Mouse (Mus musculus): ENCODE results near the gene 2810004N23Rik.
A peak's percentile ranks its signal among the peaks of the same experiment; 100 is the strongest.
"Not testable (repeated sequence)": the region's sequence is repeated elsewhere in the genome, so short reads cannot be mapped to it uniquely, and the experiment has no call there.

2810004N23Rik gene

DNA sequence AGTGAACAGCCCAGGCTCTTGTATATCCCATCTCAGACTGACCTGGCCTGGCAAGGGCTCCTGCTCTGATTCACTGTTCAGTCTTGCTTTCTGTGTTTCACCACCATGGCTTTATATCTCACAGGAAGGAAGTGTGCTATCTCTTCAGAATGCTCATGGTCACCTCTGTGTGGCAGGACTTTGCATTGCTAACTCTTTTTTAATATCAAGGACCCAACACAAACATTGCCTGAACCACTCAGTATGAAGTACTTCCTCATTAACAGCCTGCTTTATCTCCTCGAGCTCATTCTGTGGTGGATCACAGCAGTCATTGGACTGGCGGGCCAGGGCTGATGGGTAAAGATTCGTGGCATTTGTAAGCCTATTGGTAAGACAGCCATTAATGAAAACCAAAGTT lies 3.7 kb upstream of the 2810004N23Rik start:
- no peak for DNase-seq (ENCODE audit: low spot score in 2 of 2)

DNA sequence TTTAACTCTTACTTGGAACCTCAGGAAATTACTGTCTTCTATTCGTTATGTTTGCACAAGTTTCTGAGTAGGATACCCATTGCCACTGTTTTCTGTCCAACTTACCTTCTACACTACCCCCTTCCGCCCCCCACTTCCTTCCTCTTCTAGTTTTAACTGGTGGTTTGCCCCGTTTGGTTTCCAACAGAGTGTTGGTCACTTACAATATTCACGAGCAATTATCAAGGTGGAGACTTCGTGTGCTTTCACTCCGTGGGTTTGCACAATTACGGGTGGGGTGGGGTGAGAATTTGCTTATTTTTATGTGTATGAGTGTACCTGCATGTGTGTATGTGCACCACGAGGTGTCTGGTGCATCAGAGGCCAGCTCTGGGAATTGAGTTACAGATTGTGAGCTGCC lies 809 bp upstream of the 2810004N23Rik start:
- no peak for DNase-seq (ENCODE audit: low spot score in 2 of 2)

DNA sequence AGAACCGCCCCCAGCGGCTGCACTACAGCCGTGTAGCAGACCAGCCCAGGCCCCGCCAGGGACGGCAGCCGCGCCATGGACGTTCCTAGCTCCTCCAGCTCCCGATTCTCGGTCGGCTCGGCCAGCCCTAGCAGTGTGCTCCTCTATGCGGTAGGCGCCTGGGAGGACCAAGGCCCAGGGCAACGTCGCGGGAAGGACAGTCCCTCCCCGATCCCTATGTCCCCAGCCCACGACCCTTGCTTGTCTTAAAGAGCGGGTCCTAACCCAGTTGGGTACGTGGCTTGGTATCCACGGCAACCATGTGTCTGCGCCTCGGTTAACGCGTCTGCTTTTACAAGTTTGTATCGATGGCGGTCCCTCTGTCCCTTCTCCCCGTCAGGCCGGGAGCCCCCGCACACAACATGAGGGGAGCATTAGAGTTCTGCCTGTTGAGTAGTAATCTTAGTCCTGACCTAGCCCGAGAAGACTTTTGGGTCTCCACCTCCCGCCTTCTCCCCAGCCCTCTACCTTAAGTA lies 300 bp upstream of the 2810004N23Rik start:
- DNase-seq (ENCODE audit: low spot score in 2 of 2) = no peak

DNA sequence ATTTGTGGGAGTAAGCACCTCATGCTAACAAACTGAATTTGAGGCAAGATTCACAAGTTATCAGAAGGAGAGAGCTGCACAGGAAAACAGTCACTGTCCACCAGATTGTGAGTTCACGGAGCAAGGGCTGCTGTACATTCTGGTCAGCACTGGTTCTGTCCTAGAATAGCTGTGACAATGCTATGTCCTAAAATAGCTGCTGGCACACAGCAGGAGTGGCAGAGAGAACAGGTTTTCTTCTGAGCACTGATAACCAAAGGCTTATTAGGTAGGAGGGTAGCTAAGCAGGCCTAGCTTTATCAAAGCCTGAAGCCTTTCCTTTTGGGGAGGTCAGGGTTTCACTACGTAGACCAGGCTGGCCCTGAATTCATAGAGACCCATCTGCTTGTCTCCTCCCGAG lies 2.7 kb downstream of the 2810004N23Rik start:
- DNase-seq (ENCODE audit: low spot score in 2 of 2) = no peak

DNA sequence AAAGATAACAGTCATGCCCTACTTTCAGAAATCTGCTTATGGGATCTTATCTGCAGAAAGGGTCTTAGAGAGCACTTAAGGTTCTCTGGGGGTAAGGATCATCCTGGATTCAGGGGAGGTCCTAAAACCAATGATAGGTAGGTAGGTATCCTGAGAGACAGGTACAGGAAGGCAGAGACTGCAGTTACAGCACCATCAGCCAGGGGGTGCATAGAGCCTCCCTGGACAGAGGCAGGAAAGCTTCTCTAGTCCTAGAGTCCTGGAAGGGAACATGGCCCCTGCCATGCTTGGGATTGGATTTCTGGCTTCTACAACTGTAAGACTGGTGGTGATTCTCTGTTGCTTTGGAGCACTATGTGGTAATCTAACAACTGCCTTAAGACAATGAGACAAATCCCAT lies 3.5 kb downstream of the 2810004N23Rik start:
- DNase-seq (ENCODE audit: low spot score in 2 of 2) = no peak

DNA sequence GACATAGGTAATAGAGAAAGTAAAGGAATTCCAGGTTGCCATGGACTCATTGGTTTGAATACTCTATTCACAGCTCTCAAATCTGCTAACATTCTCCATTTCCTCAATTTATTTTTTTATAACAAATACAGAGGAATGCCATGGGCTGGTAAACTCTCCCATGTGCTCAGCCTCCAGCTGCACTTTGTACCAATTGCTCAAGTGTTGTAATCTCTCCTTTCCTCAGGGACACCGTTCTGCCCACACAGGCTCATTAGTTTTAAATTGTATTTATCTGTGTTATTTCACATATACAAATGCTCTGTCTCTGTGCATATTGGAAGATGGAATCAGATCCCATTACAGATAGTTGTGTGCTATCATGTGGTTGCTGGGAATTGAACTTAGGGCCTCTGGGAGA lies 9.4 kb downstream of the 2810004N23Rik start:
- no peak for DNase-seq (ENCODE audit: low spot score in 2 of 2)

DNA sequence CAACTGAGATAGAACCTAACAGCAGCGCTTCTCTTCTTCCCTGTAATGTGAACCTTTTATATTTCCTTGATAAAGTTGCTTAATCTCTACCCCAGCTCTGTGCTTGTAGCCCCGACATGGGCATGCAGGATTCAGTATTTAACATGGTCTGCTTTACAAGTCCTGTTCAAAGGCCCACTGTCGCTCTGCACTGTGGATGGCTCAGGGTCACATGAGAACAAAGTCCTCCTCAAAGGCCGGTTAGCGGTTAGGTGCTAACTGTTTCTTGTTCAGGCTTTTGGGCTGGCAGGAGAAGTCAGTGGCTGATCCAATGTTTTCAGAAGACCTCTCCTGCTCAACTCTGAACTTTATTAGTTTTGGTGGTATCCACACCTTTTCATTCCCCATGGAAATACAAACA lies 17.3 kb downstream of the 2810004N23Rik start:
- no peak for DNase-seq (ENCODE audit: low spot score in 2 of 2)

DNA sequence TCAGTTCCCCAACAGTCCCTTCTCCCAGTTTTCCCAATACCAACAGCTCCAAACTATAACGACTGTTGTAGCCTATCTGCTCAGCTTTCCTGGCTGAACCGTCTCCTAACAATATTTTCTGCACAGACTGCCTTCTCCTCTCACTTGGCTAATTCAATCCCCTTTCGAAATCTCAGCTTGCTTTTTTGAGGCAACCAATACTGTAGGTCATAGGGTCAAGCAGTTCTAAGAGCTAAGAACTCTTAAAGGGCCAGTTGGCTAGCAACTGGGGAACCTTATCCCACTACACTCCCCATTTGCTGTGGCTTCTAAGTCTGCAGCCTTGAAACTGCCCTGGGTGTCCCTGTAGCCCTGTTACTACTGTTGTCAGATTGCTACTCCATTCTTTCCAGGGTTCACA lies 17.8 kb downstream of the 2810004N23Rik start:
- no peak for DNase-seq (ENCODE audit: low spot score in 2 of 2)

DNA sequence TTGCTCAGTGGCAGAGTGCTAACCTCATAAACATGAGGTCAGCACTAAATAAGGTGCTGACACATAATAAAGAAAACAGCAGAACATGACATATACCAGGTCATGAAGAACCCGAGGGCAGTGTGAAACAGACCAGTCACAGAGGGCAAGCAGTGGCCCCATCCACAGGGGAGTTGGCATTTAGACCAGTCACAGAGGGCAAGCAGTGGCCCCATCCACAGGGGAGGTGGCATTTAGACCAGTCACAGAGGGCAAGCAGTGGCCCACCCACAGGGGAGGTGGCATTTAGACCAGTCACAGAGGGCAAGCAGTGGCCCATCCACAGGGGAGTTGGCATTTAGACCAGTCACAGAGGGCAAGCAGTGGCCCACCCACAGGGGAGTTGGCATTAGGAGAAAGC lies 20.0 kb downstream of the 2810004N23Rik start:
- not testable (repeated sequence) for DNase-seq (ENCODE audit: low spot score in 2 of 2)

DNA sequence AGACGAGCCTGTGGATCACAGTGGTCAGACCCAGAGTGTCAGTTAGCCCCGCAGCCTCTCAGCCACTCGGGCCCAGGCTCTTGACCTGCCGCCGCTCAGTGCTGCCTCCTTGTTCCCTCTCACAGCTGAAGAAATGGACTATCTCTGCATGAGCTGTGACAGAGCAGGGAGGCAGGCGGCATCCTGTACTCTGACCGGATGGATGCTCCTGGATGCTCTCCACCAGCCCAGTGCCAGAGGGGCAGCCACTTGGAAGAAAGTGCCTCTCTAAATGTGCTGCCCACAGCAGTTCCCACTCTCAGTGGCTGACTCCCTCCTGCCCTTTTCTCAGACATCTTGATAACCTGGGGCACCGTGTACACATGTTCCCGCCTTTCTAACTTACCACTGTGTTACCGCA lies 21.1 kb downstream of the 2810004N23Rik start:
- DNase-seq (ENCODE audit: low spot score in 2 of 2) = no peak

DNA sequence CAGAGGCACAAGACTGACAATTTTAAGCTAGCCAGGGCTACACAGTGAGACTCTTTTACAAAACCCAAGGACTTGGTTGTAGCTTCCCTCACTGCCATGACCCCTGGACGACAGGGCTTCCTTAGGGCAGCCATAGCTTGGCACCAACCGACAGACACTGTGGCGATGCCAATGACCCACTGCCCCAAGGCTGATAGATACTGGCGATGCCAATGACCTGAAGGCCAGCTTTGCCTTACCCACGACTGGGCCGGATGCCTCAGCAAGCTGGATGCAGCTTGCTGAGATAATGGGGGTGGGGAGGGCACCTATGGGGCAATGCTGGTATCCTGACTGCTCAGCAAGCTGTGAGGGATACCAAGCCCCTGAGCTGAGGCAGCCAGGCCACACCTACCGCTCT lies 22.0 kb downstream of the 2810004N23Rik start:
- no peak for DNase-seq (ENCODE audit: low spot score in 2 of 2)

DNA sequence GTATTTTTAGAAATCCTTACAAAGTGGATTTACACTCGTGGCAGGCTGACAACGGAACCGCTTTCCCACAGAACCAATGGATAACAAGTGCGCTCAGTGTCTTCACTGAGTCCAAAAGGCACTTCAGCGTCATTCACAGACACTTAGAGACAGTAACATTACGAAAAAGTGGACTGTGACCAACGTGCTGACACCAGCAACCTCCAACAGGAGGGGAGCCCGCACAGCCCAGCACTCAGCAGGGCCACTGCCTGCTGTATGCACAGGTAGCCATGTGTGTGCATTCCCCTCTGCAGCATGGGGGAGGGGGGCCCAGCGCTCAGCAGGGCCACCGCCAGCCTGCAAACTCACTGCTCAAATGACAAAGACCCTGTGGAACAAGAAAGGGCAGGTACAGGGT lies 23.5 kb downstream of the 2810004N23Rik start:
- DNase-seq (ENCODE audit: low spot score in 2 of 2) = no peak

DNA sequence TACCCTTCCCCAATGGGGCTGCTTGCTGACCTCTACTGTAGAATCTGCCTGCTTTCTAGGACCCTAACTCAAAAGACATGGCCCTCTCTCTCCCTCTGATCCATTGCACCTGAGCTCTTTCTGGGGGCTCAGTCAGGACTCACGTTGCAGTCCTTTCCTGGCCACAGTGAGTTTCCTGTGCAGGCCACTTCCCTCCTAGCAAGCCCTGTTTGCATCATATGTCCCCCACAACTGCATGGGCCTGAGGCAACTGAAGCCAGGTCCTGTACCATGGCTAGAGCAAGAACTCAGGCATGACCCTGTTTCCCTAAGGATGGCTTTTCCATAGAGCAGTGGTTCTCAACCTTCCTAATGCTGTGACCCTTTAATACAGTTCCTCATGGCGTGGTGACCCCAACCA lies 25.0 kb downstream of the 2810004N23Rik start:
- DNase-seq (ENCODE audit: low spot score in 2 of 2) = no peak

DNA sequence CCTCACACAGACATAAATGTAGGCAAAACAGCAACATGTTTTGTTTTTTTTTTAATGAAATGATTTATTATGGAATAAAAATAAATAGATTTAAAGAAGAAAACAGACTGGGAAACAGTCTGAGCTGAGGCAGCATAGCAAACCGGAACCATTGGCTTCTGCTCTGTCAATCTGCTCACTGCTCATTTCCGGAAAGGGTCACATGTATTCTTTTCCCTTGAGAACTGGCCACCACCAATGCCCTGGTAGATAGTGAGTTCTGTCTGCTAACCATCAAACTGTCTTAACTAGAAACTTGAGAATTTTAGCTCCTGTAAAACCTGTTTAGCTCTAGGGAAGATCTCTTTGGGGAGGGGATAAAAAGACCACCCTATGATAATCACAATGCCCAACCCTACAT lies 26.0 kb downstream of the 2810004N23Rik start:
- no peak for DNase-seq (ENCODE audit: low spot score in 2 of 2)

DNA sequence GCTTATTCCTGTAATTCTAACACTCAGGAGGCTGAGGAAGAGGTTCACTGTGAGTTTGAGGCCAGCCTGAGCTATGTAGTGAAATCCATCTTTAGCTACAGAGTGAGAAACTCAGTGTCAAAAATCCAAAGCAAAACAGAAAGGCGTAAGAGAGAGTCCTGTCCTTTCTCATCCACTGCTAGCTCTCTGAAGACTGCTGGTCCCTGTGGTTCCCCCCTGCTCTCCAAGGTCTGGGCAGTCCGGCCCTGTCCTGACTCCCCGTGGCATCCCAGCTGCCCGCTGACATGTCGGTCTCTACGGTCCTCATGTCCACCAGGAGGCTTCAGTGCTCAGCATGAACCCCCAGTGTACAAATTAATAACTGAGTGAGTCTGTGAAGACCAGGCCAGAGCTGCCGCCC lies 26.6 kb downstream of the 2810004N23Rik start:
- no peak for DNase-seq (ENCODE audit: low spot score in 2 of 2)

DNA sequence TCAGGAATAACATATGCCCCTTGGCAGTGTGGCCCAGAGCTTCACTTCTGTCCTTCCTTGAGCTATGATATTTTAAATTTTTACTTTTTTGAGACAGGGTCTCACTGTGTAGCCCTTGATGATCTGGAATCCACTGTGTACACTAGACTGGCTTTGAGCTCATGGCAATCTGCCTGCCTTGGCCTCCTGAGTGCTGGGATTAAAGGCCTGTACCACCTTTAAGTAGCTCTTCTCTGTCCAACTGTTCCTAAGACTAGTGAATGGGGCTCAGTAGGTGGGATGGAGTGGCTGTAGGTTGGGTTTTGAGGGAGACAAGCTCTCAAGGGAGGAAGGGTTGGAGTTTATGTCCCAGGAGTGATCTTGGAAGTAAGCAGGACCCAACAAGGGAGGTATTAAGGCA lies 27.1 kb downstream of the 2810004N23Rik start:
- DNase-seq (ENCODE audit: low spot score in 2 of 2) = no peak

DNA sequence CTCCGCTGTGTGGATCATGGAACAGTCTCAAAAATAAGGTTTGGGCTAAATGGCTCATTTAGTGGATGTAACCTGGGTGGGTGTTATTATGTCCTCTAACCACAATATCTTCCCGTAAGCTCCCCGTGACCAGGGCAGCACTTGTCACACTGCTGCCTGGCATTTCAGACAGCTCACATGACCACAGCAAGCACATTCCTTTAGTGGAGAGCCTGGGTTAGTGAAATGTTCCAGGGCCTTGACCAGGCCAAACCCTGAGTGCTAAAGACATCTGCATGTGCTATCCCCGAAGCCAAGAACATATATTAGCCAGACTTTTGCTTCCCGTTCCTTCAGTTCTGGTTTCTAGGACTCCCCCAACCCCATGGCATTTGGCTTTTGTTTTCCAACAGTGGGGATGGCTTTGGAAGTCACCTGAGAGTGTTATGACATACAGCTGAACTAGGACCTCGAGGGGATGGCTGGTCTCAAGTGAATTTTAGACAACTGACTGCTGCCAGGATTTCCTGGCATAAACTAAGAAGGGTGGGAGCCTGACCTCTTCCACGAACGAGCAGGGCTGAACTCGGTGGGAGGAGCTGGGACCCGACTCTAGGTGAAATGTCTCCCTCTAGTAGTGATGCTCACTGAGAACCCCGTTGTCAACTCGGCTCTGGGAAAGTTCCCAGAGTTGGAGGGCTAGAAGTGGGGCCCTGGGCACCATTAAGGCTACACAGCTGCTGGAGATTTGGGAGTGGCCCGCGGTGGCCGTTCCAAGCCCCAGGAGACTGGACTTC lies 29.3 kb downstream of the 2810004N23Rik start:
- no peak for DNase-seq (ENCODE audit: low spot score in 2 of 2)

DNA sequence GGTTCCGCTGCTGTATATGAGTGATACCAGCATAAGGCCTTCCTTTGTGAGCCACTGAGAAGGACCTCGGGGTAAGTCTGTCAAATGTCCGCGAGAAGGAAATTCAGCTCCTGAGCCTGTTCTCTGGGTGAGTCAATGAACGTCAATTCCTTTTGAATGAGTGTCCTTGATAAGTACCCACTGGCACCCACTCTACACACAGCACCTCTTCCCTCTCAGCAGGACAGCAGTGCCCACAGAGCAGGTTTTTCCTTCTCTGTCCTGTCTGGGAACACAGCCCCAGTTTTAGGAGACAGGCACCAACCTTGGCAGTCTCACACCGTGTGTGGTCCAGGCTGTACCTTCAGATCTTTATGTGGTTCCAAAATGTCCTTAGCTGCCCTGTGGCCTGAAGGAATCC lies 31.0 kb downstream of the 2810004N23Rik start:
- DNase-seq (ENCODE audit: low spot score in 2 of 2) = no peak

DNA sequence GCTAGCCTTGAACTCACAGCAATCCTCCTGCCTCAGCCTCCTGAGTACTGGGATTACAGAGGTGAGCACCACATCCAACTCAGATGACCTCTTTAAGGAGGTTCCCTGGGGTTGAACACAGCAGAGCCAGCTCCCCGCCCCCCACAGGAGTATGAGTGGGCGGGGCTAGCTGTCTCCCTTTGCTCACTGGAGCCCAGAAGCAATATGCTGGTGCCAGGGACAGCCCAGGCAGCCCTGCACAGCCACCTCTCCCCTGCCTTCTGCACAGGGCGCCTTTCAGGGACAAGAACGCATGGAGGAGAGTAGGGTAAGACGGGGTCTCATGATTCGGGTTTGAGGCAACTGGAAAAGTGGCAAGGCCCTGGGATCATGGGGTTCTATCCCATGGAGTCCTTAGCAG lies 31.4 kb downstream of the 2810004N23Rik start:
- DNase-seq (ENCODE audit: low spot score in 2 of 2) = no peak

DNA sequence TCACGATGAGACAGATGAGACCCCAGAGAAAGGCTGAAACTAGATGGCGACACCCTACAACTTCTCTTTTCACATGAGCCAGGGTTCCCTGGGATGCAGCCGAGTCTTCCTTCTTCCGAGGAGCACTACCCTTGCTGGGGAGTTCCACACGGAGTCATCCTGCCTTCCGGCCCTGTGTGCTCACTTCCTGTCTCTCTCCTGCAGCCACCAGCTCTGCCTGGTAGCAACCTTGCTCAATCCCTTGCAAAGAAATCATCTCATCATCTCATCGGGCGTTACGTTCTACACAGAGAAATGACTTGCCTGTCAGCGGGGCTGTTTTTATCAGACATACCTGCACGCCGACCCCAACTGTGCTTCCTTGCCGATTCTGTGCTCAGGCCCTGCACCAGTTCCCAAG lies 32.9 kb downstream of the 2810004N23Rik start:
- no peak for DNase-seq (ENCODE audit: low spot score in 2 of 2)

DNA sequence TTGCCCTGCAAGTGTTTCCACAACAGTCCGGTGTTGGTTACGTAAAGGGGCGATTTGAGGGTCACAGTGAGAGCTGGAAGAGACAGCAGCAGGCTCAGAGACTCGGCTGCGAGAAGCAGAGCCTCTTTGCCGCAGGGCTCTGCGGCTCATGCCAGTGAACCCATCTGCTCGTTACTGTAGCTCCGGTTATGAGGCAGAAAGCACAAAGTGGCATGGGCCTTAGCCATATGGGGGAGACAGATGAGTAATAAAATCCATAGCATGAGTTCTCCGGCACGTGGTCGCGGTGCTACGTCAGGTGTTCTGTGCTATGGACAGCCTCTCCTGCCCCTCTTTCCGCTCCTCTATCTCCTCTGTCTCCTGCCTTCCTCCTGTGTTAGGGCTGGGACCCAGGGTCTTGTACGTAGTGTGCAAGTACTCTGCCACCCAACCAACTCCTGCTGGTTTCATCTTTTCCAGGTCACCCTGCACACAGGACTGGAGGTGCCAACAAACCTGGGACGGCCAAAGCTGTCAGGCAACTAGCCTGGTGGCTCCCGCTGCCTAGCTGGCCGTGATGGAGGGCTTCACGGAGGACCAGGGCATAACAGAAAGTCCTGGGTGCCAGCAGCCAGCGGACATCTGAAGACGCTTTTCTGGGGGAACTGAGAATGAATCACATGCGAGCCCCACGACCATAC lies 34.2 kb downstream of the 2810004N23Rik start:
- no peak for DNase-seq (ENCODE audit: low spot score in 2 of 2)

DNA sequence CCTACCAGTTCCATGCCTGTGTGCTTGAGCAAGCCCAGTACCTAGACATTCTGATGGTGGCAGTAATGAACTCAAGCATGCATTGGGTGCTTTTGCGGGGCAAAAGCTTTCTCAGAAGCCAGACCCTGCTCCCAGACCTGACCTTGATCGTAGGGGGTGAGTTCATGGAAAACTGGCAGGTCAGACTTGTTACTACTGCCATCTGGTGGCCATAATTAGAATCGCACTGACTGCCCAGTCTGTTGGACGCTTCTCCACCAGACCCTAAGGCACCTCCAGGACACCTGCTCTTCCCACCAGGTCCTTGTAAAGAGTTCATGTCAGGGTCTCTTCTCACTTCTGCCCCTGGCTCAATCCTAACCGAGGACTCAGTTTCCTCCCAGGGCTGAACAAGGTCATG lies 35.5 kb downstream of the 2810004N23Rik start:
- DNase-seq (ENCODE audit: low spot score in 2 of 2) = peak in 1 of 2 experiments; percentile 28

DNA sequence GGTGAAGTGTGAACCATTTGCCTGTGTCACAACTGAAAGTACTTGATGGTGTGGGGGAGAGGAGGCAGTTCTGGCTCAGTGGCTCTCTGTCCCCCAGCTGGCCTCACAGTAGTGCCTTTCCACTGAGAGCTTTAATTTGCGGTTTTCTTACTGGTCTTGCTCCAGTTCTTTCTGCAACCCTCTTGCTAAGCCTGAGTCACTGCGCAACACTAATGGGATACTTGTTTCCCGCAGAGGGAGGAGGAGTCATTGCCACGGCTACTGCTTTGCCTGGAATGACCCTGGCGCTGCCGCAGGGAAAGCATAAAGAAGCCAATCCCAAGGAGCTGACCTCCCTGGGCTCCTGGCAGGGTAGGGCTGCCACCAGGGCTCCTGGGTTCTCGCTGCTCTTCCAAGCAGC lies 36.3 kb downstream of the 2810004N23Rik start:
- no peak for DNase-seq (ENCODE audit: low spot score in 2 of 2)

All from urinary bladder, adult 18-20 months (tissue).